Mouse (Mus musculus): ENCODE results near the gene Prr3. TPM values are rescaled to one million over a fixed set of nuclear protein-coding genes. Genes with fewer than 3 reads are reported as not detected.

Gene Prr3
- polyA plus RNA-seq, 1 experiment: 19.3 TPM

DNA sequence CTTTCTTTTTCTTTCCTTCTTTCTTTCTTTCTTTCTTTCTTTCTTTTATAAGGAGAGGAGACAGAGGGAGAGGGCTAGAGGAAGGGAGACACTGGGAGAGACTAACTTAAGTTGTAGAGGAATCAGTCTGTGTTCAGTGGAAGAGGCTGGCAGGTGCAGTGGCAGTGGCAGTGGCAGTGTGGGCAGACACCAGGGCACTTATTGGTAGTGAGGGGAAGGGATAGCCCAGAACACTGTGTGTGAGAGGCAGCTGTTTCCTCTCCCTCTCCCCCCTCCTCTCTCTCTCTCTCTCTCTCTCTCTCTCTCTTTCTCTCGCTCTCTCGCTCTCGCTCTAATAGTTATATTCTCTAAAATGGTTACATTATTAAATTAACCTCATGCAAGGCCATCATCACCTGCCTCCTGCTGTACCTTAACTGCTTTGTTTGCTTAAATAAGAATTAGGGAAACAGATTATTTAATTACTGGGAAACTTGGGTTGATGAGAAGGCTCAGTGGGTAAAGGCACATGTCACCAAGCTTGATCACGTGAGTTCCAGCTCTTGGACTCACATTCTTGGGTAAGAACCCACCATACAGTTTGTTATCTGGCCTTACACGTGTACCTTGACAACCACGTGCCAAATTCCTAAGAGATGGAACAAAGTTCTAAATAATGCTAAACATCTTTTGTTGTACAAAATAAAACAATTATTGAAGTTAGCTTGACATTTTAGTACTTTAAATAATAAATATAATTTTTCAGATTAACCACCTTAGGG lies 18.7 kb upstream of the Prr3 start:
- no peaks in the 10 kb centered on the region for H3K36me3 ChIP-seq (ENCODE audit: control insufficient read depth, insufficient read depth, low read length)
- H3K4me1 ChIP-seq (ENCODE audit: control insufficient read depth, insufficient read depth, insufficient read length): peaks cover 23% of the 10 kb centered on the region; the same call in 1 of the 2 replicates
- WGBS: 7% methylated on average over 6 of the region's 6 CpGs
- H3K4me3 ChIP-seq (ENCODE audit: extremely low read depth, insufficient read depth, insufficient read length): peak overlapping the region; percentile 55
- peak overlapping the region; percentile 69 for H3K27ac ChIP-seq (ENCODE audit: insufficient read depth, low read length)
- no peaks in the 10 kb centered on the region for H3K27me3 ChIP-seq (ENCODE audit: control insufficient read depth, insufficient read depth, low read length)
- TF ChIP-seq POLR2A (IDR thresholded peaks at IDR 0.05; ENCODE audit: low read depth, low read length) (no peak), CTCF (IDR thresholded peaks at IDR 0.05; ENCODE audit: extremely low read depth, insufficient read depth, insufficient read length, insufficient replicate concordance) (no peak)
- peak in 1 of 2 experiments; percentile 32 for DNase-seq (ENCODE audit: low read depth in 1 of 2, low spot score in 2 of 2)

DNA sequence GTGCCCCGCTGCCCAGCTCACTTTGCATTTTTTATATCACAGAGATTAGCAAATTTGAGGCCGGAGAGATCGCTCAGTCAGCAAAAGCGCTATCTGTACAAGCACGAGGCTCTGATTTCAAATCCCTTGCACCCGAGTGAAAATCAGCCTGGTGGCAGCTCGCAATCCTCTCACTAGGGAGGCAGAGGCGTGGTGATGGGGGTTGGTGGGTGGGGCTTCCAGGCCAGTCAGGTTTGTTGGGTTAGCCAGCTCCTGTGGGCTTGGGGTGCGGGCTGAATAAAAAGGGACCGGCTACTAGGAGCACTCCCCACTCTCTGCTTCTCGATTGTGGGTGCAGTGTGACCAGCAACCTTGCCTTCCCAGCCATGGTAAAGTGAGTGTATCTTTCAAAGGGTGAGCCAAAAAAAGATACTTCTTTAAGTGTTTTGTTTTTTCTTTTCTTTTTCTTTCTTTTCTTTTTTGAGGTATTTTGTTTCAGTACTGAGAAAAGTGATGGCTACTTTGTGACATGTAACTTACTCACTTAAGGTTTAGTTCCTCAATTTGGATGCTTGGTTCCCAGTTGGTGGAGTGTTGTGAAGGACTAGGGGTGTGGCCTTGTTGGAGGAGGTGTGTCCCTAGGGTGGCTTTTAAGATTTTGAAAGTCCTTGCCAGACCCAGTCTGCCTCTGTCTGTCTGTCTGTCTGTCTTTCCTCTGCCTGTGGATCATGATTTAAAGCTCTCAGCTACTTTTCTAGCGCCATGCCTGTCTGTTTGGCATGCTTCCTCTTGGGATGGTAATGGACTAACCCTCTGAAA lies 17.9 kb upstream of the Prr3 start:
- TF ChIP-seq CTCF (IDR thresholded peaks at IDR 0.05; ENCODE audit: extremely low read depth, insufficient read depth, insufficient read length, insufficient replicate concordance) (no peak), POLR2A (IDR thresholded peaks at IDR 0.05; ENCODE audit: low read depth, low read length) (peak; percentile 77)
- Histone ChIP-seq H3K27me3 (ENCODE audit: control insufficient read depth, insufficient read depth, low read length) (no peaks in the 10 kb centered on the region), H3K36me3 (ENCODE audit: control insufficient read depth, insufficient read depth, low read length) (no peaks in the 10 kb centered on the region), H3K4me3 (ENCODE audit: extremely low read depth, insufficient read depth, insufficient read length) (peak overlapping the region; percentile 55), H3K4me1 (ENCODE audit: control insufficient read depth, insufficient read depth, insufficient read length) (peaks cover 23% of the 10 kb centered on the region; the same call in 1 of the 2 replicates), H3K27ac (ENCODE audit: insufficient read depth, low read length) (peak overlapping the region; percentile 88)
- DNase-seq (ENCODE audit: low read depth in 1 of 2, low spot score in 2 of 2): peak; percentile 55 to 78
- WGBS: 19% methylated on average over 12 of the region's 12 CpGs

DNA sequence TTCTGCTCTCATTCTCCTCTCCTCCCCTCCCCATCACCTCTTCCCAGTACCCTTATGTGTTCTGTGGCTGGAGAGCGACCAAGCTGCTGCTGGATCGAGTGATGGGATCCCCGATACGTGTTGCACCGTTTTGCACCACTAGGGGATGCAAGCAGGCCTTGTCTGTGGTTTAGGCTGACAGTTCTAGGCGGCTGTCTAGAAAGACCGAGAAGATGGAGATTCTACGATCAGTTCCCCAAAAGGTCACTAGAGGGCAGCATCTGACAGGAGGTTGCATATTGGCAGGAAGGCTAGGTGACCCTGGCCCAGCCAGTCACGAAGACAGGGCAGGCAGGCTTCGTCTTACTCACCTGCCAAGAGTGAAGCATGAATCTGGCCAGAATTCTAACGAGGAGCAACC lies 16.9 kb upstream of the Prr3 start:
- H3K4me3 ChIP-seq (ENCODE audit: extremely low read depth, insufficient read depth, insufficient read length): no peak overlapping the region
- H3K36me3 ChIP-seq (ENCODE audit: control insufficient read depth, insufficient read depth, low read length): no peaks in the 10 kb centered on the region
- TF ChIP-seq POLR2A (IDR thresholded peaks at IDR 0.05; ENCODE audit: low read depth, low read length) (no peak), CTCF (IDR thresholded peaks at IDR 0.05; ENCODE audit: extremely low read depth, insufficient read depth, insufficient read length, insufficient replicate concordance) (peak; percentile 92; the same call in 1 of the 2 replicates)
- WGBS: under 1% methylated on average over 11 of the region's 11 CpGs
- H3K4me1 ChIP-seq (ENCODE audit: control insufficient read depth, insufficient read depth, insufficient read length): peaks cover 21% of the 10 kb centered on the region; the same call in 1 of the 2 replicates
- DNase-seq (ENCODE audit: low read depth in 1 of 2, low spot score in 2 of 2): peak; percentile 98
- H3K27ac ChIP-seq (ENCODE audit: insufficient read depth, low read length): peak overlapping the region; percentile 5; the same call in 1 of the 2 replicates
- H3K27me3 ChIP-seq (ENCODE audit: control insufficient read depth, insufficient read depth, low read length): no peaks in the 10 kb centered on the region

DNA sequence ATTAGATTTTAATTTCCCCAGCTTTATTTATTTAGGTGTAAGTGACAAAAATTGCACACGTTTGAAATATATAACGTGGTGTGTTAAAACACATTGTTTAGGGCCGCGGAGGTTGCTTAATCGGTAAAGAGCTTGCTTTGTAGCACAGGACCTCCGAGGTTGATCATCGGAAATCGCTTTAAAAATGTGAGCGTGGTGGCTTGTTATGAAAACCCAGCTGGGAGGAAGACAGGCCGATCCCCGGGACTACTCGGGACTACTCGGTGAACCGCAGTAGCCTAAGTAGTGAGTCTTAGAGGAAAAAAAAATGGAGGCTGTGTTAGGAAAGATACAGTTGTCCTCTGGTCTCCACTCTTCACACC lies 14.8 kb upstream of the Prr3 start:
- peak overlapping the region; percentile 36; the same call in 1 of the 2 replicates for H3K27ac ChIP-seq (ENCODE audit: insufficient read depth, low read length)
- H3K27me3 ChIP-seq (ENCODE audit: control insufficient read depth, insufficient read depth, low read length): no peaks in the 10 kb centered on the region
- no peak for TF ChIP-seq POLR2A (IDR thresholded peaks at IDR 0.05; ENCODE audit: low read depth, low read length)
- no peak for TF ChIP-seq CTCF (IDR thresholded peaks at IDR 0.05; ENCODE audit: extremely low read depth, insufficient read depth, insufficient read length, insufficient replicate concordance)
- no peak for DNase-seq (ENCODE audit: low read depth in 1 of 2, low spot score in 2 of 2)
- 1% methylated on average over 14 of the region's 14 CpGs for WGBS
- peaks cover 7% of the 10 kb centered on the region; the same call in 1 of the 2 replicates for H3K4me1 ChIP-seq (ENCODE audit: control insufficient read depth, insufficient read depth, insufficient read length)
- H3K4me3 ChIP-seq (ENCODE audit: extremely low read depth, insufficient read depth, insufficient read length): peak overlapping the region; percentile 65
- H3K36me3 ChIP-seq (ENCODE audit: control insufficient read depth, insufficient read depth, low read length): no peaks in the 10 kb centered on the region

DNA sequence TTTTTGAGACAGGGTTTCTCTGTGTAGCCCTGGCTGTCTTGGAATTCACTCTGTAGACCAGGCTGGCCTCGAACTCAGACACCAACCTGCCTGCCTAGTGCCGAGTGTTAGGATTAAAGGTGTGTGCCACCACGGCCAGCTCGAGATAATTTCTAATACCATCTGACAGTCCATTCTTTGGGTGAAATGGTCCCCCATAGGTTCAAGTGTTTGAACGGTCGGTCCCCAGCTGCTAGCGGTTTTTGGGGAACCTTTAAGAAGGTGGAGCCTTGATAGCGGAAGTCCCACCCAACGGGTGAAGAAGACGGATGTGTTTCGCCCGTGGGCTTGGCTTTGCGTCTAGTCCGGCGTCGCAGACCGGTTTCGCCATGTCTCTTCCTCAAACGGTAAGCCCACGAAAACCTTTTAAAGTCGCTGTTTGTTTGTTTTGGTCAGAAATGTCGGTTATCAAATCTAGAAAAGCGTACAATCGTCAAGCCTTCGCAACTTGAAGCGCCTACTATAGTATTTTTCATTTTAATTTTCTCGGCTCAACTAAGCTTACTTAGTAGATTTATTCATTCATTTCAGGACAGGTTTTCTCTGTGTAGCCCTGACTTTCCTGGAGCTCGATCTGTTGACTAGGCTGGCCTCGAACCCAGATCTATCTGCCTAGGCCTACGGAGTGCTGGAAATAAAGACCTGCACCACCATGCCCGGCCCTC lies 14.3 kb upstream of the Prr3 start:
- Histone ChIP-seq H3K4me1 (ENCODE audit: control insufficient read depth, insufficient read depth, insufficient read length) (peaks cover 6% of the 10 kb centered on the region; the same call in 1 of the 2 replicates), H3K4me3 (ENCODE audit: extremely low read depth, insufficient read depth, insufficient read length) (peak overlapping the region; percentile 65), H3K27ac (ENCODE audit: insufficient read depth, low read length) (peak overlapping the region; percentile 46), H3K27me3 (ENCODE audit: control insufficient read depth, insufficient read depth, low read length) (no peaks in the 10 kb centered on the region), H3K36me3 (ENCODE audit: control insufficient read depth, insufficient read depth, low read length) (no peaks in the 10 kb centered on the region)
- WGBS: 2% methylated on average over 31 of the region's 31 CpGs
- DNase-seq (ENCODE audit: low read depth in 1 of 2, low spot score in 2 of 2): peak; percentile 76 to 82
- peak; percentile 75; the same call in 1 of the 2 replicates for TF ChIP-seq POLR2A (IDR thresholded peaks at IDR 0.05; ENCODE audit: low read depth, low read length)
- no peak for TF ChIP-seq CTCF (IDR thresholded peaks at IDR 0.05; ENCODE audit: extremely low read depth, insufficient read depth, insufficient read length, insufficient replicate concordance)

DNA sequence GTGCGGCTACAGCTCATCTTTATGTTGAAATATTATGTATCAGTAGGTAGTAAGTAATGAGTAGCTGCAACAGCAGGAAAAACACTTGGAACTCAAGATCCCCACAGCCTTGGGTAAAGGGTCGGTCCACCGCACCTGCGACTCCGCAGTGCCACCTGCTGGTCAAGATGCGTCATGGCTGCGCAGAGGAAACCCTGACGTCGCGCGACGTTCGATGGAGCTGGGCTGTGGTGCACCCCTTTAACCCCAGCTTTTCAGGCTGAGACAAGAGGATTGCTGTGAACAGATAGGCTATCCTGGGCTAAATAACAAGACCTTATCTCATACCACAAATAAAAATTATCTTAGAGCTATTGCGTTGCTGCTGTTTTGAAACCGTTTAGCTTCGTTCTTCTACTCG lies 13.6 kb upstream of the Prr3 start:
- Histone ChIP-seq H3K4me3 (ENCODE audit: extremely low read depth, insufficient read depth, insufficient read length) (no peak overlapping the region), H3K27ac (ENCODE audit: insufficient read depth, low read length) (no peak overlapping the region), H3K27me3 (ENCODE audit: control insufficient read depth, insufficient read depth, low read length) (no peaks in the 10 kb centered on the region), H3K4me1 (ENCODE audit: control insufficient read depth, insufficient read depth, insufficient read length) (peaks cover 6% of the 10 kb centered on the region; the same call in 1 of the 2 replicates), H3K36me3 (ENCODE audit: control insufficient read depth, insufficient read depth, low read length) (peaks cover 2% of the 10 kb centered on the region; the same call in 1 of the 2 replicates)
- WGBS: 1% methylated on average over 17 of the region's 17 CpGs
- TF ChIP-seq POLR2A (IDR thresholded peaks at IDR 0.05; ENCODE audit: low read depth, low read length): no peak
- peak; percentile 100 for TF ChIP-seq CTCF (IDR thresholded peaks at IDR 0.05; ENCODE audit: extremely low read depth, insufficient read depth, insufficient read length, insufficient replicate concordance)
- DNase-seq (ENCODE audit: low read depth in 1 of 2, low spot score in 2 of 2): peak; percentile 73 to 74

Measured in spleen, adult 2 months (tissue).